Mouse (Mus musculus) forebrain, embryonic 12.5 days (tissue): ENCODE measurements around the gene Gnb3. TPM values are rescaled to one million over a fixed set of nuclear protein-coding genes. Genes with fewer than 3 reads are reported as not detected.

Source experiments
- ATAC-seq: fragments of 200-750 bp; cut with Nextera tagmentation; 2 replicates; pipeline ENCODE4 v1.8.0; 2017; ENCODE audit warnings: moderate TSS enrichment; ENCODE audit not compliant: low FRiP score
- H3K27ac ChIP-seq: fragments of 300-500 bp; sonication (generic); 2 replicates; pipeline ENCODE4 v1.5.1; 2016; ENCODE audit warnings: mild to moderate bottlenecking
- H3K27me3 ChIP-seq: fragments of 300-500 bp; sonication (generic); 2 replicates; pipeline ENCODE4 v1.6.1; 2016; ENCODE audit warnings: mild to moderate bottlenecking
- H3K36me3 ChIP-seq: fragments of 300-500 bp; sonication (generic); replicated peaks from 2 replicates; pipeline ENCODE4 v1.6.1; 2016; ENCODE audit warnings: mild to moderate bottlenecking
- H3K4me1 ChIP-seq: fragments of 300-500 bp; sonication (generic); 2 replicates; pipeline ENCODE4 v1.6.1; 2016
- H3K4me2 ChIP-seq: fragments of 300-500 bp; sonication (generic); 2 replicates; pipeline ENCODE4 v1.6.1; 2016; ENCODE audit warnings: mild to moderate bottlenecking, moderate library complexity
- H3K4me3 ChIP-seq: fragments of 300-500 bp; sonication (generic); replicated peaks from 2 replicates; pipeline ENCODE4 v1.5.1; 2016; ENCODE audit warnings: mild to moderate bottlenecking
- H3K9ac ChIP-seq: fragments of 300-500 bp; sonication (generic); 2 replicates; pipeline ENCODE4 v1.6.1; 2016; ENCODE audit warnings: mild to moderate bottlenecking
- H3K9me3 ChIP-seq: fragments of 300-500 bp; sonication (generic); 2 replicates; pipeline ENCODE4 v1.6.1; 2016
- WGBS: fragments of 180-500 bp; shearing (Covaris S2); methylation state at CpG from one replicate; pipeline ENCODE4 v1.1.7; 2016; 5-methylcytosine and 5-hydroxymethylcytosine counted together
- polyA plus RNA-seq: library from polyadenylated mRNA; unstranded; fragments of >200 nt; fragmentation: Nextera tagmentation; extraction: Ambion mirVana; gene quantifications from 2 replicates; pipeline ENCODE4 v1.2.1, GENCODE M21; 2016

Gnb3 gene
- polyA plus RNA-seq, result 0.67 and 1.1 TPM in 2 replicates

DNA sequence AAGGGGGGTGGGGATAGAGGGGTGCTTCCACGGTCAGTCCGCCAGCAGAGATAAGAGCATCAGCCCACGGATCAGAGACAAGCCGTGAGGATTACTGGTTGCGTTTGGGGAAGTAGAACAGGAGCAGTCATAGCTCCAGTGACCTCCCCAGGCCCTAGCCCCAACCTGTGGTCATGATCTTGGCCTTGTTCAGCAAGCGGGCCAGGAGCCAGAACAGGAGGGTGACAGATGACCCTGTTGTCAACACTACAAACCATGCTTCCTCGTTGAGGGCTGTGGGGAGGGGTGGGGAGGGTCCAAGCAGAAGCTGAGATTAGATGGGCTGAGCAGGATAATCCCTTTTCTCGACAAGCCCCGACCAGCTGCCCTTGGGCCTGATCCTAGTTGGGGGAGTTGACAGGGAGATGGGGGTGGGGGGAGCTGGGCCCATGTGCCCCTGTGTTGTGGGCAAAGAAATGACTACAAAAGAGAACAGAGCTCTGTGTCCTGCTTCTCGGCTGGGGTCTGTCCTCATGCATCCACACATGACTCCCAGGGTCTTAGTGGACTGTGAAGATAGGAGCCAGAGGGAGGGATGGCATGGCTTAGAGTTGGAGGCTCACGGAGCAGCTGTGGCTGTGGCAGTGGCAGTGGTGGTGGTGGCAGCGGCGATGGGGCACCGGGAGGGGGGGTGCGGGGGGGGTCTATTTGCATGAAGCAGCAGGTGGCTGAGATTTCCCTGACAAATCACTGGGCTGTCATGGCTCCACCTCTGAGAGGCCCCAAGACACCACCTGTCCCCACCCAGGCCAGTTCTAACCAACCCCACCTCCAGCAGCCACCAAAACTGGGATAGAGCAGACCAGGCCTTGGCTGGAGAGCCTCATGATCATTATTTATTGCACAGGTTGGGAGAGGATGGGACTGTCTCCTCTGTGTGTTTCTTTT, at the start of gene Gnb3:
Gene Gnb3, minus strand, starts transcription at position 35 of the 927 bp plus-strand sequence.
- H3K4me1 ChIP-seq, result peaks cover 19% of the 10 kb centered on the region
- H3K9ac ChIP-seq, result peak within 1 kb of the TSS; percentile 42; the same call in 1 of the 2 replicates
- 30% methylated on average over 15 of the region's 15 CpGs for WGBS
- H3K36me3 ChIP-seq, result peaks cover 15% of the 10 kb centered on the region
- ATAC-seq, result peak; percentile 13; the same call in 1 of the 2 replicates
- H3K27ac ChIP-seq, result peak within 1 kb of the TSS; percentile 56; the same call in 1 of the 2 replicates
- H3K27me3 ChIP-seq, result no peaks in the 10 kb centered on the region
- no peaks in the 10 kb centered on the region; the same call in 1 of the 2 replicates for H3K9me3 ChIP-seq
- peak within 1 kb of the TSS; percentile 8; the same call in 1 of the 2 replicates for H3K4me2 ChIP-seq
- H3K4me3 ChIP-seq, result no peak within 1 kb of the TSS

DNA sequence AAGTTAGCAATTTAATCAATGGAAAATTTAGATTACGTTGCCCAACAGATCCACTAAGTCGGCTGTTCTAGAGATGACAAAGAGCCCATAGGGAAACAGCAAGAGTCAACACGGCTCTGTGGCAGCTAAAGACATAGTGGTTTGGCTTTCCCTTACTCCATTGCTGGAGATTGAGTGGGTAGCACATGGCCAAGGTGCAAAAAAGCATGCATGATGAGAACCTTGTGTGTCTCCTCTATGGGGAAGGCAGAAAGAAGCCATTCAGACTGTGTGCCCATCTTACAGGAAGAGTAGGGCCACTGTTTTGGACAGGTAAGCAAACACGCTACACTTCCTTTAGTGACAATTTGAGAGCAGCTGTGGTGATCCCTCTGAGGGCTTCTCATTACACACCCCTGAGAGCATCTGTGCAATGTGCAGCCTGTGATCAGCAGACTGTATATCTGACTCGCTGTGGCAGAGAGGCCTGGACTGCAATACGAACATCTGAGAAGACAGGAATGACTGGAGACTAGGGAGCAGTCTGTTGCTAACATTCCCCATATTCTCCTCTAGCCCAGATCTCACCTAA, 48.6 kb upstream of the Gnb3 start:
- no peaks in the 10 kb centered on the region for H3K9me3 ChIP-seq
- H3K9ac ChIP-seq, result no peak overlapping the region
- H3K27ac ChIP-seq, result no peak overlapping the region
- WGBS, result 89% methylated on average over 6 of the region's 6 CpGs
- no peaks in the 10 kb centered on the region for H3K36me3 ChIP-seq
- peaks cover 2% of the 10 kb centered on the region; the same call in 1 of the 2 replicates for H3K27me3 ChIP-seq
- ATAC-seq, result no peak
- H3K4me3 ChIP-seq, result no peak overlapping the region
- H3K4me2 ChIP-seq, result no peak overlapping the region
- no peaks in the 10 kb centered on the region for H3K4me1 ChIP-seq

DNA sequence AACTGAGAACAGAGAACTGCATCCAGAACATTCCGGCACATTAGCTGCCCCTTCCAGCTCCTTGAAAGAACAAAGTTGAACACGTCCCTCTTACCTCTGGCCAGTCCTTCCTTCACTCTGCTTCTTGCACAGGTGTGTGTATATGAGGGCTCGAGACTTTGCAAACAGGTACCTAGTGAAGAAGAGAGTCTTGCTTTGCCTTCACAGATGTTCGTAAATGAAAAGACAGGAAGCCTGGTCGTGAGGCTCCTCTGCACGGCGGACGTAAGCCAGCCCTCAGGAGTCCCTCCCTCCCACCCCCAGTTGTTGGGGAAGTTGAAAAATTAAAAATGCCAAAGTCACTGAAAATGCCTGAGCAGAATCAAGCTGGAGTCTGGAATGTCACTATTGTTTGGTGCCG, 47.9 kb upstream of the Gnb3 start, which contains the start of gene Cd4:
Gene Cd4, minus strand, starts transcription at position 236 of the 400 bp plus-strand sequence.
- ATAC-seq, result no peak
- Histone ChIP-seq H3K36me3 (no peaks in the 10 kb centered on the region), H3K27ac (no peak within 1 kb of the TSS), H3K4me3 (no peak within 1 kb of the TSS), H3K4me2 (no peak within 1 kb of the TSS), H3K9me3 (no peaks in the 10 kb centered on the region), H3K27me3 (peaks cover 2% of the 10 kb centered on the region; the same call in 1 of the 2 replicates), H3K4me1 (no peaks in the 10 kb centered on the region), H3K9ac (no peak within 1 kb of the TSS)
- WGBS, result 88% methylated on average over 9 of the region's 9 CpGs

DNA sequence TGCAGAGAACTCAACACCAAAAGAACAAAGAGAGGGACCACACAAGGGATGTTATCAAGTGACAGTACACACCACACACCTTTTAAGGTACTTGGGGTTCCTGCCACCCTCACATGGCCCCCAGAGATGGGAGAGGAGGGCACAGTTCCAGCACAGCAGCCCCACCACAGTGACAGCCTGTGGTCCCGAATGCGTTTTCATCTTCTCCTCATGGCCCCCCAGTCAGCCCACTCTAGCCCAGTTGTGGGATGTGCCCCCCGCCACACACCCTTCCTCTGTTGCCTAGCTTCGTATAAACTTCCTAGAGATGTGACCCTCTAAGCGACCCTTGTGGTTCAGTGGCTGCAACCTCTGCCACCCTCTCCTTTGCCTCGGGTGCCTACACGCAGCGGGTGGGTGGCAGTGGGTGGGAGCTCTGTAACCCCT, 45.9 kb upstream of the Gnb3 start:
- Histone ChIP-seq H3K4me3 (no peak overlapping the region), H3K36me3 (no peaks in the 10 kb centered on the region), H3K9me3 (no peaks in the 10 kb centered on the region), H3K27me3 (peaks cover 2% of the 10 kb centered on the region; the same call in 1 of the 2 replicates), H3K27ac (no peak overlapping the region), H3K9ac (no peak overlapping the region), H3K4me2 (no peak overlapping the region), H3K4me1 (no peaks in the 10 kb centered on the region)
- no peak for ATAC-seq
- WGBS, result 97% methylated on average over 8 of the region's 8 CpGs

DNA sequence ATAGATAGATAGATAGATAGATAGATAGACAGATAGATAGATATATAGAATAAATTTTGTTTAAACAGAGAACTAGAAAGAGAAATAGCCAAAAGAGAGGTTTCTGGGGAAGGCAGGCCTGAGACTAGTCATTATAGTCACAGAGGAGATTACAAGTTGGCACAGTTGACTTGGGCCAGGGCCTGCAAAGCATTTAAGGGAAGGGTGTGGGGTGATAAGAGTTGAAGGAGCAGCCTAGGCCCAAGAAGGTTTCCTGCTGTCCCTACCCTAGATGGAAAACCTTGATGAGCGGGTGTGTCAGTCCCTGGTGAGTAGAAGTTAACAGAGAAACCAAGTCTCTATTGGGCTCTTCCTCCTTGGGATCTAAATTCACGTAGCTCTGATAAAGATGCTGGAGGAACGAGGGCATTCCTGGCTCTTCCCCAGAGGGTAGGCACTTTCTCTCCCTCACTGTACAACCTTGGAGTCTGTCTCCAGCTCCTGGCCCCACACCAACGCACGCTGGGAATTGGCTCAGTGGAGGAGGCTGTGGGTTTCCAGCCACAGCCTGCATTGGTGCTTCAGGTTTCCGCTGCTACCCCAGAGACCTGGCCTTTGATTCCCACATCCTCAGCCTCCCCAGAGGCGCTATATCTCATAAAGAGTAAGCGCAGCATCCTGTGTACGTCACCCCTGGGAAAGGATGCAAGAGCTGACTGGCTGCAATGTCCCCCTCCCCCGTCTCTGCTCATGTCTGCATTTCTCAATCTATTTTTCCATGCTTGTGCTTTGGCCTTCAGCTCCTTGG, 44.8 kb upstream of the Gnb3 start:
- Histone ChIP-seq H3K27me3 (peaks cover 2% of the 10 kb centered on the region; the same call in 1 of the 2 replicates), H3K4me2 (no peak overlapping the region), H3K9me3 (no peaks in the 10 kb centered on the region), H3K27ac (no peak overlapping the region), H3K4me3 (no peak overlapping the region), H3K9ac (no peak overlapping the region), H3K36me3 (no peaks in the 10 kb centered on the region), H3K4me1 (no peaks in the 10 kb centered on the region)
- WGBS, result 78% methylated on average over 10 of the region's 10 CpGs
- no peak for ATAC-seq

DNA sequence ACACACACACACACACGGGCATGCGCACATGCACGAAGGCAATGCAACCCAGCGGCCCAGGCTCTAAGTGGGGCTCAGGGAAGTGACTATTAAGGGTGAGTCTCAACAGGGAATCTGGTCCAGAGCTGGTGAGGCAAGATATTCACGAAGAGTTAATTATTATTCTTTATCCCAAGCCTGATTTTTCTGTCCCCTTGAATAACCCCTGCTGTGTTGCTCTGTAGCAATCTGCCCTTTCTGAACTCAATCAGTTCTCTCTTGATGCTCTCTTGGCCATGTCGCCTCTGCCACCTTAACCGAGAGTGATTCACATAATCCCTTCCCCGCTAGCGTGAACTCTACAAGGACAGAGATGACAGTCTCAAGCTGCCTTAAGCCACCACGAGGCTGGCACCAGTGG, 43.3 kb upstream of the Gnb3 start:
- ATAC-seq, result no peak
- WGBS, result 62% methylated on average over 9 of the region's 10 CpGs
- Histone ChIP-seq H3K9me3 (no peaks in the 10 kb centered on the region), H3K36me3 (no peaks in the 10 kb centered on the region), H3K27me3 (peaks cover 2% of the 10 kb centered on the region; the same call in 1 of the 2 replicates), H3K4me2 (no peak overlapping the region), H3K4me1 (no peaks in the 10 kb centered on the region), H3K9ac (no peak overlapping the region), H3K27ac (no peak overlapping the region), H3K4me3 (no peak overlapping the region)

DNA sequence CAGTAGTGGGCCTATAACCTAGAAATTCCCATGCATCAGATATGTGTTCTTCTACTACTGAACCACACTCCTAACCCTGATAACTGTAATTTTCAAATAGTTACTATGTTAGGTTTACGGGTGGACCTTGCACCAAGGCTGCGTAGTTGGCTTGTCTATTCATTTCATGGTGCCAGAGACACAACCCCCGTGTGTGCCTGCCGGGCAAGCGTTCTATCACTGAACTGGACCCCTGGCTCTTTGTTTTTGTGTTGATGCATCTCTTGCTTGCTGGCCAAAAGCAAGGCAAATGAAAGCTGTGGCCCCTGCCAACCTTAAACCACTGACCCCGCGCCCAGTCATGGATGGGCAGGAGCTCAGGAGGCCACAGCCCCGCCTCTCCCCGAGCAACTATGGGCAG, 41.7 kb upstream of the Gnb3 start:
- H3K9me3 ChIP-seq, result no peaks in the 10 kb centered on the region
- H3K4me3 ChIP-seq, result no peak overlapping the region
- WGBS, result 94% methylated on average over 9 of the region's 9 CpGs
- H3K36me3 ChIP-seq, result no peaks in the 10 kb centered on the region
- no peaks in the 10 kb centered on the region for H3K4me1 ChIP-seq
- no peak for ATAC-seq
- peaks cover 2% of the 10 kb centered on the region; the same call in 1 of the 2 replicates for H3K27me3 ChIP-seq
- no peak overlapping the region for H3K27ac ChIP-seq
- no peak overlapping the region for H3K4me2 ChIP-seq
- H3K9ac ChIP-seq, result no peak overlapping the region

DNA sequence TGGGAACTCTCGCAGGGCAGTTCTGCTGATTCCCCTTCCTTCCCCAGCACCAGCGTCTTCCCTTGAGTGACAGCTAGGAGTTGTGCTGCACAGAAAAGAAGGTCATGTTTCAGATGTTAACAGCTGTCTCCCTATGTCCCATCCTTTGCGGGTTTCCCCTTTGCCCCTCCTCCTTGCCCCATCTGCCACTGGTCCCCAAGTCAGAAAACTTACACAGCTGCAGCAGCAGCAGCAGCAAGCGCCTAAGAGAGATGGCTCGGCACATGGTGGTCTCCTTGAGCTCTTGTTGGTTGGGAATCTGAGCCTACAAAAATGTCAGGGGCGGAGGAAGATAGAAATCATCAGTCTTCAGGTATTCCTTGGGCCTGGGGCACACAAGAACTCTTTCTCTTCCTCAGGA, 39.3 kb upstream of the Gnb3 start:
- WGBS, result 66% methylated on average over 6 of the region's 6 CpGs
- Histone ChIP-seq H3K27ac (no peak overlapping the region), H3K4me1 (no peaks in the 10 kb centered on the region), H3K36me3 (no peaks in the 10 kb centered on the region), H3K27me3 (no peaks in the 10 kb centered on the region), H3K4me2 (no peak overlapping the region), H3K9ac (no peak overlapping the region), H3K9me3 (no peaks in the 10 kb centered on the region), H3K4me3 (no peak overlapping the region)
- ATAC-seq, result no peak

DNA sequence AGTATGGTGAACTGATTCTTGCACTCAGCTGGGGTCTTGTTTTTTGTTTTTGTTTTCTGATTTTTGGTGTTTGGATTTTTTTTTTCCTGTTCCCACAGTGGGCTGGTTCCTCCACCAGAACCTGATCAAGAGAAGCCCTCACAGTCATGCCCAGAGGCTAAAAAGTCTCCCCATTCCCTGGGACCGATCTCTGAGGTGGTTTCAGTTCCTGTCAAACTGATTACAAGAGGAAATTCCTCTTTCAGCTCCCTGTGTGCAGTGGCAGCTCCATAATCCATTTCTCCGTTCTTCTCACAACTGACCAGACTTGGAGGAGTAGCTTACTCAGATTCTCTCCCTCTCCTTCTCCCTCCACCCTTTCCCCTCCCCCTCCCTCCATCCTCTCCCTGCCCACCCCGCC, 34.3 kb upstream of the Gnb3 start:
- Histone ChIP-seq H3K9ac (no peak overlapping the region), H3K27ac (no peak overlapping the region), H3K27me3 (no peaks in the 10 kb centered on the region), H3K4me3 (no peak overlapping the region), H3K4me2 (no peak overlapping the region), H3K9me3 (no peaks in the 10 kb centered on the region), H3K36me3 (no peaks in the 10 kb centered on the region), H3K4me1 (no peaks in the 10 kb centered on the region)
- 69% methylated on average over 2 of the region's 3 CpGs for WGBS
- ATAC-seq, result no peak

DNA sequence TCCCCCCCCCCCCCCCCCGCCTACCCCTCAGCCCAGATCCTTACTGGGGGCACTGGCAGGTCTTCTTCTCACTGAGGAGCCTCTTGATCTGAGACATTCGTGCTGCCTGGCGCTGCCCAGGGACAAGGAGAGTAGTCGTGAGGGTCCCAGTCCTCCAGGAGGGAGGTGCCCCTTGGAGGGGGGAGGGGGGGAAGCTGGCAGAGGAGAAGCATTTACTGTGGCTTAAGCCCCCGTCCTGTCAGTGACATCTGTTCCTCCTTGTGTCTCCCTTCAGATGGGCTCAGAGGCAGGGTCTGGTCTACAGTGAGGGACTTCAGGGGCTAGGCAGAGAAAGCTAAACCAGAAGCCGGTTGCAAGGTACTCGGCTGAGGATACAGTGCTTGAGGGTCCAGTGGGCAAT, 26.5 kb upstream of the Gnb3 start:
- Histone ChIP-seq H3K4me1 (peaks cover 41% of the 10 kb centered on the region), H3K4me3 (no peak overlapping the region), H3K36me3 (no peaks in the 10 kb centered on the region), H3K27me3 (peaks cover 10% of the 10 kb centered on the region), H3K9me3 (no peaks in the 10 kb centered on the region), H3K4me2 (no peak overlapping the region), H3K27ac (no peak overlapping the region), H3K9ac (no peak overlapping the region)
- no peak for ATAC-seq
- 47% methylated on average over 6 of the region's 7 CpGs for whole genome bisulfite sequencing

DNA sequence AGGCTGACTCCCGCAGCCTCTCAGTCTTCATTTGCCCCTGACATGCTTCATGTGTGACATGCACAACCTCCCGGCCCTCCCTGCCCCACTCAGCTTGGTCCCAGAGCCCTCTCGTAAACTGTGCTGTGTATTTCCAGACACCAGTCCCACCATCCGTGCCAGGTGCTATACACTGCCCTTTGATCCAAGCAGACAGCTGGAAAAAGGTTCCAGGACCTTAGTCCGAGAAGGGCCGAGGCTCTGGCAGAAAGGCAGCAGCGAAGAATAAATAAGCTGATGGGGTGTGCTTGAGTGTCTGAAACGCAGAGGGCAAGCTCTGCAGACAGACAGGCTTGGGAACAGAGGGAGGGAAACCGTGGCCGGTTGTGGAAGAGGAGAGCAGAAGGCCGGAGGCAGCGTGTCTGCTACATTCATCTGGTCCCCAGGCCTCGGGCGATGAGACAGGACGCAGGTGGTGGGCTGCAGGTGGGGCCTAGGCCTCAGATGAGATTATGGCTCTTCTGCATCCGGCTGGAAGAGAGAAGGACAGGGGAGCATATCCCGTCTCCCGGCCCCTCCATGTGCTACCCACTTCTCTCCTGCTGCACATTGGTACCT, 25.8 kb upstream of the Gnb3 start:
- Histone ChIP-seq H3K27me3 (peaks cover 10% of the 10 kb centered on the region), H3K27ac (no peak overlapping the region), H3K4me2 (no peak overlapping the region), H3K4me1 (peaks cover 46% of the 10 kb centered on the region), H3K9ac (peak overlapping the region; percentile 29; the same call in 1 of the 2 replicates), H3K36me3 (no peaks in the 10 kb centered on the region), H3K4me3 (no peak overlapping the region), H3K9me3 (no peaks in the 10 kb centered on the region)
- ATAC-seq, result no peak
- WGBS, result 69% methylated on average over 18 of the region's 18 CpGs
